In genomic region chr4:134624109-134624862, GRCm38 (mm10) we compare ENCODE assay signal across 8 mouse cellular contexts.
A peak's percentile ranks its signal among the peaks of the same experiment; 100 is the strongest.
DNase-seq lines count a peak whose midpoint lies in the region; ATAC-seq and TF ChIP-seq lines count a peak whose summit lies in the region.

No protein-coding gene starts in this region.

- TF ChIP-seq EP300 in heart, postnatal 0 days (IDR thresholded peaks at IDR 0.05; ENCODE audit: low read depth) = no peak

- 43% methylated on average over 14 of the region's 14 CpGs for WGBS in forebrain, embryonic 14.5 days
- 30% methylated on average over 14 of the region's 14 CpGs for WGBS in heart, postnatal 0 days
- WGBS in limb, embryonic 11.5 days = 47% methylated on average over 14 of the region's 14 CpGs
- WGBS in midbrain, postnatal 0 days = 28% methylated on average over 14 of the region's 14 CpGs

- no peaks in the 10 kb centered on the region for H3K27me3 ChIP-seq in forebrain, embryonic 14.5 days (replicated peaks; ENCODE audit: control insufficient read depth, insufficient read depth, low read length)
- no peaks in the 10 kb centered on the region for H3K27me3 ChIP-seq in heart, postnatal 0 days (ENCODE audit: control insufficient read depth, insufficient read depth, low read length)
- H3K27me3 ChIP-seq in limb, embryonic 11.5 days (ENCODE audit: control insufficient read depth, insufficient read depth, low read length) = no peaks in the 10 kb centered on the region
- H3K27me3 ChIP-seq in midbrain, postnatal 0 days (ENCODE audit: insufficient read depth, low read length) = no peaks in the 10 kb centered on the region

- no peak overlapping the region for H3K4me3 ChIP-seq in forebrain, embryonic 14.5 days (ENCODE audit: low read depth, low read length)
- H3K4me3 ChIP-seq in heart, postnatal 0 days (ENCODE audit: low read depth, low read length) = no peak overlapping the region
- no peak overlapping the region for H3K4me3 ChIP-seq in limb, embryonic 11.5 days (ENCODE audit: low read depth, low read length)
- no peak overlapping the region for H3K4me3 ChIP-seq in midbrain, postnatal 0 days (ENCODE audit: low read depth, low read length)

- no peaks in the 10 kb centered on the region for H3K9me3 ChIP-seq in forebrain, embryonic 14.5 days (replicated peaks; ENCODE audit: control insufficient read depth, low read length)
- H3K9me3 ChIP-seq in heart, postnatal 0 days (replicated peaks; ENCODE audit: control insufficient read depth, low read length) = no peaks in the 10 kb centered on the region
- H3K9me3 ChIP-seq in limb, embryonic 11.5 days (ENCODE audit: control insufficient read depth, low read length) = no peaks in the 10 kb centered on the region
- H3K9me3 ChIP-seq in midbrain, postnatal 0 days (ENCODE audit: low read length) = no peaks in the 10 kb centered on the region

- no peak overlapping the region for H3K4me2 ChIP-seq in forebrain, embryonic 14.5 days (ENCODE audit: low read length)
- H3K4me2 ChIP-seq in heart, postnatal 0 days (ENCODE audit: low read depth, low read length) = peak overlapping the region; percentile 4; the same call in 1 of the 2 replicates
- H3K4me2 ChIP-seq in limb, embryonic 11.5 days (ENCODE audit: low read depth, severe bottlenecking) = no peak overlapping the region
- H3K4me2 ChIP-seq in midbrain, postnatal 0 days (ENCODE audit: low read depth, low read length, poor library complexity, severe bottlenecking) = no peak overlapping the region

- no peaks in the 10 kb centered on the region for H3K36me3 ChIP-seq in forebrain, embryonic 14.5 days (ENCODE audit: control insufficient read depth, insufficient read depth, low read length)
- no peaks in the 10 kb centered on the region for H3K36me3 ChIP-seq in heart, postnatal 0 days (replicated peaks; ENCODE audit: control insufficient read depth, insufficient read depth, low read length)
- H3K36me3 ChIP-seq in limb, embryonic 11.5 days (ENCODE audit: control insufficient read depth, insufficient read depth, low read length) = no peaks in the 10 kb centered on the region
- no peaks in the 10 kb centered on the region for H3K36me3 ChIP-seq in midbrain, postnatal 0 days (ENCODE audit: insufficient read depth, low read length)

- TF ChIP-seq CTCF in heart, postnatal 0 days (IDR thresholded peaks at IDR 0.05; ENCODE audit: low read depth) = no peak
- TF ChIP-seq CTCF in midbrain, postnatal 0 days (IDR thresholded peaks at IDR 0.05) = no peak

- H3K27ac ChIP-seq in forebrain, embryonic 14.5 days (ENCODE audit: low read depth, low read length) = no peak overlapping the region; the same call in 1 of the 2 replicates
- H3K27ac ChIP-seq in heart, postnatal 0 days (ENCODE audit: low read depth) = peak overlapping the region; percentile 8; the same call in 1 of the 2 replicates
- H3K27ac ChIP-seq in limb, embryonic 11.5 days (replicated peaks; ENCODE audit: low read depth, low read length) = no peak overlapping the region
- H3K27ac ChIP-seq in midbrain, postnatal 0 days (ENCODE audit: low read depth, low read length) = peak overlapping the region; percentile 38

- ATAC-seq in forebrain, embryonic 14.5 days = peak; percentile 68; the same call in 1 of the 2 replicates
- no peak for ATAC-seq in heart, postnatal 0 days (ENCODE audit: insufficient read depth, low read depth)
- no peak for ATAC-seq in limb, embryonic 11.5 days (ENCODE audit: insufficient number of reproducible peaks, low FRiP score, low TSS enrichment, low read depth)
- 0 out of 2 replicates have a peak, but pooled peaks have one; percentile 38 for ATAC-seq in midbrain, postnatal 0 days (ENCODE audit: low FRiP score)
- no peak for ATAC-seq in megakaryocyte-erythroid progenitor cell, adult 5-6 weeks (replicated peaks; ENCODE audit: low FRiP score, low TSS enrichment, poor library complexity, severe bottlenecking)

- H3K9ac ChIP-seq in forebrain, embryonic 14.5 days (ENCODE audit: low read length) = no peak overlapping the region
- no peak overlapping the region for H3K9ac ChIP-seq in heart, postnatal 0 days (replicated peaks; ENCODE audit: low read depth, low read length)
- 0 out of 2 replicates have a peak overlapping the region, but pooled peaks have one; percentile 35 for H3K9ac ChIP-seq in limb, embryonic 11.5 days (ENCODE audit: low read length)
- no peak overlapping the region for H3K9ac ChIP-seq in midbrain, postnatal 0 days (replicated peaks; ENCODE audit: low read length, poor library complexity, severe bottlenecking)

- DNase-seq in right cerebral cortex, postnatal 14 days = peak; percentile 43
- no peak for DNase-seq in right cerebral cortex, adult 2 months (ENCODE audit: low spot score in 2 of 2)
- peak; percentile 78 for DNase-seq in forebrain, embryonic 14.5 days (ENCODE audit: low spot score)
- DNase-seq in heart, postnatal 0 days (ENCODE audit: low spot score) = peak; percentile 49
- no peak for DNase-seq in limb, embryonic 11.5 days (ENCODE audit: low spot score)
- peak; percentile 75 for DNase-seq in midbrain, postnatal 0 days (ENCODE audit: low spot score)
- no peak for DNase-seq in spleen, adult 18-20 months

- H3K4me1 ChIP-seq in forebrain, embryonic 14.5 days (ENCODE audit: control insufficient read depth, insufficient read depth, low read length) = peaks cover 4% of the 10 kb centered on the region; the same call in 1 of the 2 replicates
- peaks cover 43% of the 10 kb centered on the region for H3K4me1 ChIP-seq in heart, postnatal 0 days (ENCODE audit: control insufficient read depth, insufficient read depth)
- peaks cover 7% of the 10 kb centered on the region; the same call in 1 of the 2 replicates for H3K4me1 ChIP-seq in limb, embryonic 11.5 days (ENCODE audit: control insufficient read depth, insufficient read depth, low read length)
- 0 out of 2 replicates have a peak, but pooled peaks cover 3% of the 10 kb centered on the region for H3K4me1 ChIP-seq in midbrain, postnatal 0 days (ENCODE audit: insufficient read depth, low read length)

Comparison
In these comparisons a context has a peak if more than half of its experiments do, and no peak if none do; other contexts are left out.
1. DNase-seq: peak in right cerebral cortex, postnatal 14 days (single experiment), forebrain, embryonic 14.5 days (single experiment), heart, postnatal 0 days (single experiment) and midbrain, postnatal 0 days (single experiment); none in right cerebral cortex, adult 2 months (0 of 2), limb, embryonic 11.5 days (single experiment) and spleen, adult 18-20 months (0 of 2).
2. ATAC-seq: peak in forebrain, embryonic 14.5 days (single experiment) and midbrain, postnatal 0 days (single experiment); none in heart, postnatal 0 days (single experiment), limb, embryonic 11.5 days (single experiment) and megakaryocyte-erythroid progenitor cell, adult 5-6 weeks (single experiment).
3. H3K27ac ChIP-seq: peak in heart, postnatal 0 days (single experiment) and midbrain, postnatal 0 days (single experiment); none in forebrain, embryonic 14.5 days (single experiment) and limb, embryonic 11.5 days (single experiment).